In the genomic region with DNA sequence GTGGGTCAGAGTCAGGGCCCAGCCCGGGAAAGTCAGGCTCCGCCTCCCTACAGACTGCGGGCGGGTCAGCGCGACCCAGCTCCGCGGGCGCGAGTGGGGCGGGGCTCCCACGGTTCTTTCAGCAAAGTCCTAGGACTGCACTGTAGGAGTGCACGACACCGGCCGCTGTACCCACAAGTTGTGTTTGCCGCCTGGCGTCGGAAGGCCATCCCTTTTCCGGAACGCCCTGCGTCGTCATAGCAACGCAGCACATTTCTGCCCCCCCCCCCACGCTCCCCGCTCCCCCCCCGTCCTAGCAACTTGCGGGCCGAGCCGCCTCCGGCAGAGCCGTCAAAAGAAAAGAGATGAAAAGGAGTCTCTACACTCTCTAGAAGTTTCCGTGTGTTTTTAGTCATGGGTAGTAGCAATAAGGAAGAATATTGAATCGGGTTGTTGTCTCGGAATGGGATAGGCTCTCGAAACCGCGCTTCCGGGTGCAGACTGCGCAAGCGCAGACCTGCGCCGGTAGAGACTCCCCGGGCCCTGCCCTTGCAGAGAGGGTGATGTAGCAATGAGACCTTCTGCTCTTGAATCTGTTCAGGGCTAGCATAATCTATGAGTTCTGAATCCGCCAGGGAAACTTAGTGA, we compare ENCODE assay signal across 7 mouse cellular contexts. TPM values are rescaled to one million over a fixed set of nuclear protein-coding genes. Genes with fewer than 3 reads are reported as not detected.
A peak's percentile ranks its signal among the peaks of the same experiment; 100 is the strongest.
DNase-seq lines count a peak whose midpoint lies in the region; ATAC-seq and TF ChIP-seq lines count a peak whose summit lies in the region.

A gene (minus strand): TSS at position 489 of the 627 bp plus-strand sequence.

- peak; percentile 98 for ATAC-seq in intestine, postnatal 0 days
- ATAC-seq in midbrain, embryonic 12.5 days (ENCODE audit: low FRiP score, low read depth): peak; percentile 93

- H3K27ac ChIP-seq in intestine, postnatal 0 days (ENCODE audit: low read depth, low read length): peak within 1 kb of the TSS; percentile 67
- peak within 1 kb of the TSS; percentile 70 for H3K27ac ChIP-seq in midbrain, embryonic 12.5 days (replicated peaks)
- H3K27ac ChIP-seq in small intestine, adult 2 months (ENCODE audit: insufficient read depth, low read depth, low read length): peak within 1 kb of the TSS; percentile 17; the same call in 1 of the 2 replicates

- H3K4me2 ChIP-seq in intestine, postnatal 0 days (replicated peaks; ENCODE audit: low read depth): peak within 1 kb of the TSS; percentile 83
- peak within 1 kb of the TSS; percentile 67 for H3K4me2 ChIP-seq in midbrain, embryonic 12.5 days (replicated peaks)

- TF ChIP-seq CTCF in intestine, postnatal 0 days (IDR thresholded peaks at IDR 0.05; ENCODE audit: low read depth): peak; percentile 44; the same call in 1 of the 2 replicates
- TF ChIP-seq CTCF in small intestine, adult 2 months (IDR thresholded peaks at IDR 0.05; ENCODE audit: extremely low read depth, insufficient read length, insufficient replicate concordance, low read depth, low read length): 0 out of 2 replicates have a peak, but pooled peaks have one; percentile 9

- no peaks in the 10 kb centered on the region for H3K9me3 ChIP-seq in intestine, postnatal 0 days (ENCODE audit: control insufficient read depth)
- no peaks in the 10 kb centered on the region for H3K9me3 ChIP-seq in midbrain, embryonic 12.5 days

- peak; percentile 93 for DNase-seq in adrenal gland, adult 2 months
- DNase-seq in embryo, embryonic 11.5 days (ENCODE audit: low read depth, low spot score): peak; percentile 79
- DNase-seq in gastrocnemius, postnatal 4 days (ENCODE audit: low spot score in 2 of 2): peak; percentile 71 to 80
- DNase-seq in left cerebral cortex, postnatal 4 days: peak; percentile 84

- intact Hi-C loops in left cerebral cortex, postnatal 4 days (cut with DNase I): no loop called here

- whole genome bisulfite sequencing in intestine, postnatal 0 days: under 1% methylated on average over 43 of the region's 44 CpGs
- WGBS in midbrain, embryonic 12.5 days: under 1% methylated on average over 31 of the region's 44 CpGs
- under 1% methylated on average over 44 of the region's 44 CpGs for WGBS in small intestine, adult 2 months

- H3K4me1 ChIP-seq in intestine, postnatal 0 days (replicated peaks; ENCODE audit: control insufficient read depth, insufficient read depth, low read length): no peaks in the 10 kb centered on the region
- H3K4me1 ChIP-seq in midbrain, embryonic 12.5 days: peaks cover 4% of the 10 kb centered on the region; the same call in 1 of the 2 replicates
- no peaks in the 10 kb centered on the region for H3K4me1 ChIP-seq in small intestine, adult 2 months (ENCODE audit: control insufficient read depth, insufficient read depth, insufficient read length, low read length)

- peak within 1 kb of the TSS; percentile 55 for H3K4me3 ChIP-seq in intestine, postnatal 0 days (ENCODE audit: low read depth, low read length)
- peak within 1 kb of the TSS; percentile 69 for H3K4me3 ChIP-seq in midbrain, embryonic 12.5 days
- peak within 1 kb of the TSS; percentile 90 for H3K4me3 ChIP-seq in small intestine, adult 2 months (ENCODE audit: low read depth, low read length)

- peak within 1 kb of the TSS; percentile 23; the same call in 1 of the 2 replicates for H3K9ac ChIP-seq in intestine, postnatal 0 days (ENCODE audit: low read depth, low read length)
- peak within 1 kb of the TSS; percentile 53 for H3K9ac ChIP-seq in midbrain, embryonic 12.5 days (replicated peaks)

- TF ChIP-seq POLR2A in small intestine, adult 2 months (IDR thresholded peaks at IDR 0.05; ENCODE audit: low read depth, low read length): no peak

- H3K27me3 ChIP-seq in intestine, postnatal 0 days (replicated peaks; ENCODE audit: control insufficient read depth, insufficient read depth, low read length): no peaks in the 10 kb centered on the region
- no peaks in the 10 kb centered on the region for H3K27me3 ChIP-seq in midbrain, embryonic 12.5 days
- no peaks in the 10 kb centered on the region for H3K27me3 ChIP-seq in small intestine, adult 2 months (ENCODE audit: control insufficient read depth, insufficient read depth, low read length)

- H3K36me3 ChIP-seq in intestine, postnatal 0 days (ENCODE audit: control insufficient read depth, insufficient read depth): no peaks in the 10 kb centered on the region
- no peaks in the 10 kb centered on the region for H3K36me3 ChIP-seq in midbrain, embryonic 12.5 days
- H3K36me3 ChIP-seq in small intestine, adult 2 months (ENCODE audit: control insufficient read depth, insufficient read depth, low read length): no peaks in the 10 kb centered on the region

RNA-seq across cellular contexts. Expression of the gene that starts here (rescaled TPM):
- total RNA-seq in adrenal gland, adult 2 months (2021): 1 to 10 TPM; 1.7 to 9.1 TPM
- 0.11 TPM in 1 of 2 replicates, not detected in the other for polyA plus RNA-seq in adrenal gland, adult 2 months (2012; rRNA removed)
- under 1 TPM; 0.21 to 0.61 TPM for total RNA-seq in gastrocnemius, postnatal 4 days (2021)
- polyA plus RNA-seq in intestine, postnatal 0 days (2015; fragmentation: Nextera tagmentation; extraction: Ambion mirVana): not detected in 2 replicates
- 1 to 10 TPM in 1 of 2 experiments, under 1 TPM in 1; 0.85 to 1.8 TPM for total RNA-seq in left cerebral cortex, postnatal 4 days (2021)
- 0.31 TPM in 1 of 2 replicates, not detected in the other for polyA plus RNA-seq in midbrain, embryonic 12.5 days (2016; fragmentation: Nextera tagmentation; extraction: Ambion mirVana)
- polyA plus RNA-seq in small intestine, adult 2 months (2012; rRNA removed): not detected in 2 replicates

Comparison
In these comparisons a context has a peak if more than half of its experiments do, and no peak if none do; other contexts are left out.
1. Peak in every context shown above with its lines: DNase-seq, ATAC-seq, H3K4me3 ChIP-seq and H3K27ac ChIP-seq.
2. Peak in DNase-seq in gastrocnemius, postnatal 4 days; RNA of the gene not detected or under 1 TPM.
3. Peak in ATAC-seq, H3K4me3 ChIP-seq, H3K27ac ChIP-seq, H3K9ac ChIP-seq and H3K4me2 ChIP-seq in intestine, postnatal 0 days; RNA of the gene not detected or under 1 TPM.
4. Peak in ATAC-seq, H3K4me3 ChIP-seq, H3K27ac ChIP-seq, H3K9ac ChIP-seq and H3K4me2 ChIP-seq in midbrain, embryonic 12.5 days; RNA of the gene not detected or under 1 TPM.
5. H3K27ac ChIP-seq: peak in every context shown above with its lines; median percentile 70 in midbrain, embryonic 12.5 days; 67 in intestine, postnatal 0 days; 17 in small intestine, adult 2 months.